Mouse (Mus musculus): Measurements from ENCODE around the gene Gm21962.

Gm21962 gene

DNA sequence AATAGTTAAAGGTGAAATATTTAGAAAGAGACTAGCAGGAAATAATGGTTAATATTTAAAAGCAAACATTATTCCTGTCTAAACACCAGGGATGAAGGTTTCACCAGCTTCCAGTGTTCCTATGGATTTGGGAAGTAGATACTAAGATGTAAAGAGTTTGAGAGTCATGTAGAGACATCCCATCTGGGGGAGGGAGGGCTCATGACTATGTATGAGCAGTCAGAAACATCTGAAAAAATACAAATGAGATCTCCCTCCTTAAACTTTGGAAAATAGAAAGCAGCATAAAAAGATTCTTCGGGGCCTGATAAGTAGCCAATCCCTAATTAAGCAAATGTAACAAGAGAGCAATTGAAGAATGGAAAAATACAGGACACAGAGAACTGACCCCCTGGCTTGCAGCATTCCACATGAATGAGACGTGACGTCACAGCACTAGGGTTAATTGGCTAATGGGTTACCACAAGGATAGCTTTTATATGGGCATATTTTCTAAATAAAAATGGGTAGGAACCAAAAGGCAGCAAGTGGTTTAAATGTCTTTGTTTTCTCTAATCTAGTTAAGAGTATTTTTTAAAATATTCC, 45.3 kb downstream of the Gm21962 start:
- no peak for DNase-seq (ENCODE audit: low read depth, low spot score)

Data from ZHBTc4 (cell line).